Mouse (Mus musculus) midbrain, embryonic 13.5 days (tissue): Measurements from ENCODE around the gene Gm8439. TPM values are rescaled to one million over a fixed set of nuclear protein-coding genes. Genes with fewer than 3 reads are reported as not detected.
"Not testable (repeated sequence)": the region's sequence is repeated elsewhere in the genome, so short reads cannot be mapped to it uniquely, and the experiment has no call there.

Experiments
- ATAC-seq: fragments of 200-750 bp; cut with Nextera tagmentation; 2 replicates; pipeline ENCODE4 v1.8.0; 2017; ENCODE audit warnings: mild to moderate bottlenecking, moderate TSS enrichment, moderate library complexity
- H3K27ac ChIP-seq: fragments of 300-500 bp; sonication (generic); 2 replicates; pipeline ENCODE4 v1.5.1; 2015; ENCODE audit warnings: inconsistent platforms, mild to moderate bottlenecking, moderate library complexity
- H3K27me3 ChIP-seq: fragments of 300-500 bp; sonication (generic); 2 replicates; pipeline ENCODE4 v1.6.1; 2015; ENCODE audit warnings: mild to moderate bottlenecking, inconsistent platforms
- H3K36me3 ChIP-seq: fragments of 300-500 bp; sonication (generic); 2 replicates; pipeline ENCODE4 v1.6.1; 2015; ENCODE audit warnings: mild to moderate bottlenecking, inconsistent platforms
- H3K4me1 ChIP-seq: fragments of 300-500 bp; sonication (generic); replicated peaks from 2 replicates; pipeline ENCODE4 v1.6.1; 2015; ENCODE audit warnings: inconsistent platforms
- H3K4me2 ChIP-seq: fragments of 300-500 bp; sonication (generic); replicated peaks from 2 replicates; pipeline ENCODE4 v1.6.1; 2015; ENCODE audit warnings: moderate library complexity, mild to moderate bottlenecking, inconsistent platforms
- H3K4me3 ChIP-seq: fragments of 300-500 bp; sonication (generic); replicated peaks from 2 replicates; pipeline ENCODE4 v1.5.1; 2015; ENCODE audit warnings: mild to moderate bottlenecking, inconsistent platforms
- H3K9ac ChIP-seq: fragments of 300-500 bp; sonication (generic); replicated peaks from 2 replicates; pipeline ENCODE4 v1.6.1; 2015; ENCODE audit warnings: mild to moderate bottlenecking, inconsistent platforms
- H3K9me3 ChIP-seq: fragments of 300-500 bp; sonication (generic); 2 replicates; pipeline ENCODE4 v1.6.1; 2016; ENCODE audit warnings: mild to moderate bottlenecking, inconsistent platforms
- WGBS: fragments of 180-500 bp; shearing (Covaris S2); methylation state at CpG from one replicate; pipeline ENCODE4 v1.1.7; 2015; 5-methylcytosine and 5-hydroxymethylcytosine counted together
- polyA plus RNA-seq: library from polyadenylated mRNA; unstranded; fragments of >200 nt; fragmentation: Nextera tagmentation; extraction: Ambion mirVana; gene quantifications from 2 replicates; pipeline ENCODE4 v1.2.1, GENCODE M21; 2015

The Gm8439 gene
- polyA plus RNA-seq, 1 experiment from 2014 or later, result not detected

- Histone ChIP-seq H3K4me3 (no peak overlapping the region), H3K9ac (no peak overlapping the region), H3K27me3 (peaks cover 15% of the 10 kb centered on the region), H3K27ac (no peak overlapping the region), H3K4me2 (no peak overlapping the region), H3K9me3 (no peaks in the 10 kb centered on the region), H3K36me3 (no peaks in the 10 kb centered on the region), H3K4me1 (0 out of 2 replicates have a peak, but pooled peaks cover 4% of the 10 kb centered on the region)
- ATAC-seq, result no peak
- 63% methylated on average over 1 of the region's 1 CpGs for whole genome bisulfite sequencing
Observed at GRCm38 (mm10) chr4:120586986-120587385, 1.6 kb upstream of the Gm8439 start.

- 11% methylated on average over 3 of the region's 3 CpGs for WGBS
- no peaks in the 10 kb centered on the region for H3K36me3 ChIP-seq
- 0 out of 2 replicates have a peak, but pooled peaks cover 4% of the 10 kb centered on the region for H3K4me1 ChIP-seq
- peaks cover 15% of the 10 kb centered on the region for H3K27me3 ChIP-seq
- no peak overlapping the region for H3K27ac ChIP-seq
- no peak overlapping the region for H3K4me3 ChIP-seq
- no peak overlapping the region for H3K9ac ChIP-seq
- H3K9me3 ChIP-seq, result no peaks in the 10 kb centered on the region
- no peak for ATAC-seq
- H3K4me2 ChIP-seq, result no peak overlapping the region
Observed at GRCm38 (mm10) chr4:120589070-120589469, 525 bp downstream of the Gm8439 start.

GRCm38 (mm10) chr4:120589815-120590422 is 1.4 kb downstream of the Gm8439 start:
- Histone ChIP-seq H3K9me3 (no peaks in the 10 kb centered on the region), H3K27ac (no peak overlapping the region), H3K4me1 (0 out of 2 replicates have a peak, but pooled peaks cover 4% of the 10 kb centered on the region), H3K9ac (no peak overlapping the region), H3K36me3 (no peaks in the 10 kb centered on the region), H3K4me3 (no peak overlapping the region), H3K27me3 (peaks cover 15% of the 10 kb centered on the region), H3K4me2 (no peak overlapping the region)
- ATAC-seq, result peak; percentile 94
- 34% methylated on average over 5 of the region's 5 CpGs for WGBS

- H3K27ac ChIP-seq, result no peak overlapping the region
- no peaks in the 10 kb centered on the region for H3K36me3 ChIP-seq
- WGBS, result 81% methylated on average over 4 of the region's 4 CpGs
- ATAC-seq, result no peak
- H3K4me2 ChIP-seq, result no peak overlapping the region
- H3K4me1 ChIP-seq, result 0 out of 2 replicates have a peak, but pooled peaks cover 4% of the 10 kb centered on the region
- peaks cover 15% of the 10 kb centered on the region for H3K27me3 ChIP-seq
- no peak overlapping the region for H3K4me3 ChIP-seq
- no peak overlapping the region for H3K9ac ChIP-seq
- no peaks in the 10 kb centered on the region for H3K9me3 ChIP-seq
Observed at GRCm38 (mm10) chr4:120590973-120591372, 2.4 kb downstream of the Gm8439 start.

- WGBS, result 96% methylated on average over 1 of the region's 1 CpGs
Observed at GRCm38 (mm10) chr4:120596210-120596609, 7.7 kb downstream of the Gm8439 start.

GRCm38 (mm10) chr4:120598922-120599321 is 10.4 kb downstream of the Gm8439 start:
- H3K4me2 ChIP-seq, result no peak overlapping the region
- H3K36me3 ChIP-seq, result no peaks in the 10 kb centered on the region
- peaks cover 10% of the 10 kb centered on the region; the same call in 1 of the 2 replicates for H3K4me1 ChIP-seq
- H3K9me3 ChIP-seq, result no peaks in the 10 kb centered on the region
- H3K9ac ChIP-seq, result no peak overlapping the region
- no peak overlapping the region for H3K27ac ChIP-seq
- peak; percentile 80 for ATAC-seq
- no peaks in the 10 kb centered on the region for H3K27me3 ChIP-seq
- WGBS, result 10% methylated on average over 2 of the region's 2 CpGs
- no peak overlapping the region for H3K4me3 ChIP-seq

More at GRCm38 (mm10) chr4:120596210-120596609, 7.7 kb downstream of the Gm8439 start:
- not testable (repeated sequence) for H3K27ac ChIP-seq, H3K9ac ChIP-seq, ATAC-seq, H3K4me1 ChIP-seq, H3K4me3 ChIP-seq, H3K36me3 ChIP-seq, H3K4me2 ChIP-seq, H3K9me3 ChIP-seq, H3K27me3 ChIP-seq

GRCm38 (mm10) chr4:120601774-120602173 is 13.2 kb downstream of the Gm8439 start:
- H3K4me2 ChIP-seq, result no peak overlapping the region
- H3K36me3 ChIP-seq, result no peaks in the 10 kb centered on the region
- H3K27ac ChIP-seq, result no peak overlapping the region
- H3K27me3 ChIP-seq, result no peaks in the 10 kb centered on the region
- no peak overlapping the region for H3K9ac ChIP-seq
- H3K4me1 ChIP-seq, result peaks cover 10% of the 10 kb centered on the region; the same call in 1 of the 2 replicates
- H3K9me3 ChIP-seq, result no peaks in the 10 kb centered on the region
- 100% methylated on average over 1 of the region's 1 CpGs for WGBS
- no peak overlapping the region for H3K4me3 ChIP-seq
- ATAC-seq, result no peak

GRCm38 (mm10) chr4:120602669-120603068 is 14.1 kb downstream of the Gm8439 start:
- WGBS, result 89% methylated on average over 3 of the region's 3 CpGs
- no peak for ATAC-seq
- Histone ChIP-seq H3K4me2 (no peak overlapping the region), H3K4me1 (peaks cover 14% of the 10 kb centered on the region; the same call in 1 of the 2 replicates), H3K4me3 (no peak overlapping the region), H3K9ac (no peak overlapping the region), H3K36me3 (no peaks in the 10 kb centered on the region), H3K27me3 (no peaks in the 10 kb centered on the region), H3K27ac (no peak overlapping the region), H3K9me3 (no peaks in the 10 kb centered on the region)

- WGBS, result 20% methylated on average over 3 of the region's 3 CpGs
- H3K9ac ChIP-seq, result no peak overlapping the region
- H3K27me3 ChIP-seq, result no peaks in the 10 kb centered on the region
- no peak overlapping the region for H3K4me3 ChIP-seq
- no peaks in the 10 kb centered on the region for H3K9me3 ChIP-seq
- ATAC-seq, result peak; percentile 77
- H3K4me1 ChIP-seq, result peaks cover 4% of the 10 kb centered on the region; the same call in 1 of the 2 replicates
- no peak overlapping the region for H3K27ac ChIP-seq
- no peaks in the 10 kb centered on the region for H3K36me3 ChIP-seq
- no peak overlapping the region for H3K4me2 ChIP-seq
Observed at GRCm38 (mm10) chr4:120606941-120607340, 18.4 kb downstream of the Gm8439 start.

GRCm38 (mm10) chr4:120611005-120611404 is 22.5 kb downstream of the Gm8439 start:
- Histone ChIP-seq H3K9ac (no peak overlapping the region), H3K36me3 (no peaks in the 10 kb centered on the region), H3K27ac (no peak overlapping the region), H3K27me3 (no peaks in the 10 kb centered on the region), H3K9me3 (no peaks in the 10 kb centered on the region), H3K4me1 (peaks cover 27% of the 10 kb centered on the region), H3K4me3 (no peak overlapping the region), H3K4me2 (no peak overlapping the region)
- no peak for ATAC-seq
- WGBS, result 61% methylated on average over 3 of the region's 3 CpGs

GRCm38 (mm10) chr4:120612304-120613080 is 23.9 kb downstream of the Gm8439 start:
- Histone ChIP-seq H3K27ac (peak overlapping the region; percentile 39), H3K36me3 (no peaks in the 10 kb centered on the region), H3K9me3 (no peaks in the 10 kb centered on the region), H3K4me1 (peaks cover 31% of the 10 kb centered on the region), H3K27me3 (no peaks in the 10 kb centered on the region), H3K4me3 (no peak overlapping the region), H3K4me2 (no peak overlapping the region), H3K9ac (no peak overlapping the region)
- WGBS, result 19% methylated on average over 9 of the region's 9 CpGs
- peak; percentile 19; the same call in 1 of the 2 replicates for ATAC-seq

GRCm38 (mm10) chr4:120613691-120614329 is 25.3 kb downstream of the Gm8439 start:
- H3K4me2 ChIP-seq, result no peak overlapping the region
- H3K27ac ChIP-seq, result 0 out of 2 replicates have a peak overlapping the region, but pooled peaks have one; percentile 7
- peaks cover 31% of the 10 kb centered on the region for H3K4me1 ChIP-seq
- no peak for ATAC-seq
- no peaks in the 10 kb centered on the region for H3K27me3 ChIP-seq
- no peak overlapping the region for H3K9ac ChIP-seq
- 48% methylated on average over 8 of the region's 8 CpGs for WGBS
- H3K36me3 ChIP-seq, result no peaks in the 10 kb centered on the region
- H3K9me3 ChIP-seq, result no peaks in the 10 kb centered on the region
- no peak overlapping the region for H3K4me3 ChIP-seq
